Mouse (Mus musculus) bone marrow macrophage, adult 2 months (primary cell): ENCODE data around the gene Rnase13.

ENCODE experiments used
- CTCF ChIP-seq: IDR thresholded peaks from 2 replicates; pipeline ENCODE4 v1.5.1; 2012; ENCODE audit warnings: low read depth, mild to moderate bottlenecking, low read length, moderate library complexity
- POLR2A ChIP-seq: IDR thresholded peaks from 2 replicates; pipeline ENCODE4 v1.6.1; 2012; ENCODE audit warnings: mild to moderate bottlenecking, low read depth, low read length, borderline replicate concordance

DNA sequence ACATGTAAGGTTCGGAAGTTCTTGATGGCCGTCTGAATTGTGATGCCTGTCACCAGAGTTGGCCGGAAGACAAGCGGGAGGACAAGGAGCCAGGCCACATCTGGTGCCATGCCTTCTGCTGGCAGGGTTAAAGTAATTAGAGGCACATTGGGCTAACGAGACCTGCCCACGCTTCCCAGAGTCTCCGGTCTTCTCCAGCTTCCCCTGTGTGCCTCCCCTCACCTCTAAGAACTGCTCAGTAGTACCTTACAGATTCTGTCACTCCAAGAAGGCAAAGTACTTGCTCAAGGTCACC lies at the start of gene Rnase13:
- TF ChIP-seq CTCF (no peak), POLR2A (no peak)
